Mouse (Mus musculus) CH12.LX (cell line): ENCODE results near the gene Rfc4. TPM values are rescaled to one million over a fixed set of nuclear protein-coding genes. Genes with fewer than 3 reads are reported as not detected.

Experiments used
- DNase-seq: peaks from one replicate; pipeline ENCODE4 v3.0.0-alpha.2; 2013; ENCODE audit errors: extremely low read depth
- H3K27ac ChIP-seq: 2 replicates; pipeline ENCODE4 v1.5.1; 2012; ENCODE audit warnings: low read depth, mild to moderate bottlenecking, control low read depth, moderate library complexity; ENCODE audit not compliant: insufficient read depth
- H3K27me3 ChIP-seq: replicated peaks from 2 replicates; pipeline ENCODE3; 2012; ENCODE audit warnings: inconsistent platforms
- H3K36me3 ChIP-seq, 2 experiments: replicated peaks in 1 of 2; 2 replicates each; pipeline versions ENCODE3 to v1.6.1; 2012; ENCODE audit warnings: inconsistent platforms in 1 of 2, low read length in 1 of 2, mild to moderate bottlenecking in 1 of 2, mixed read lengths in 1 of 2, moderate library complexity in 1 of 2; ENCODE audit not compliant: control insufficient read depth in 1 of 2, insufficient read depth in 1 of 2
- H3K4me1 ChIP-seq, 2 experiments: 2 replicates each; pipeline ENCODE4 v1.6.1; 2012; ENCODE audit warnings: inconsistent platforms in 1 of 2, moderate library complexity in 1 of 2; ENCODE audit not compliant: insufficient read depth in 2 of 2, control insufficient read depth in 1 of 2
- H3K4me2 ChIP-seq: 2 replicates; pipeline ENCODE4 v1.6.1; 2012; ENCODE audit warnings: low read depth, mild to moderate bottlenecking, control low read depth; ENCODE audit not compliant: poor library complexity, insufficient read depth, severe bottlenecking
- H3K4me3 ChIP-seq, 3 experiments: fragments of 150-350 bp in 1 of 3; sonication (generic) in 1 of 3; replicated peaks in 1 of 3; 2 replicates each; pipeline versions ENCODE3 to v1.5.1; 2011 to 2012; ENCODE audit warnings: low read depth in 2 of 3, low read length in 2 of 3, mild to moderate bottlenecking in 2 of 3, moderate library complexity in 2 of 3, control low read depth in 1 of 3, improper control_type of control experiment in 1 of 3, inconsistent platforms in 1 of 3, mixed read lengths in 1 of 3; ENCODE audit not compliant: poor library complexity in 1 of 3
- H3K79me2 ChIP-seq: replicated peaks from 2 replicates; pipeline ENCODE4 v1.6.1; 2012; ENCODE audit warnings: mild to moderate bottlenecking, moderate library complexity; ENCODE audit not compliant: control insufficient read depth, poor library complexity, insufficient read depth, severe bottlenecking; ENCODE audit errors: extremely low read depth
- H3K9ac ChIP-seq: 2 replicates; pipeline ENCODE4 v1.6.1; 2012; ENCODE audit warnings: low read depth, mild to moderate bottlenecking, control low read depth, moderate library complexity; ENCODE audit not compliant: insufficient read depth
- H3K9me3 ChIP-seq: replicated peaks from 2 replicates; pipeline ENCODE3; 2012; ENCODE audit warnings: low read length, inconsistent platforms, mixed read lengths
- CHD1 ChIP-seq: IDR thresholded peaks from 2 replicates; pipeline ENCODE4 v1.6.1; 2012; ENCODE audit warnings: low read depth, low read length, improper control_type of control experiment, inconsistent platforms
- CTCF ChIP-seq, 2 experiments: IDR thresholded peaks in 1 of 2; conservative IDR thresholded peaks in 1 of 2; 2 replicates each; pipeline ENCODE4 v1.5.1; 2011 to 2012; ENCODE audit warnings: low read depth in 2 of 2, low read length in 2 of 2, improper control_type of control experiment in 1 of 2, inconsistent platforms in 1 of 2, mild to moderate bottlenecking in 1 of 2, moderate library complexity in 1 of 2
- E2F4 ChIP-seq: IDR thresholded peaks from 2 replicates; pipeline ENCODE4 v1.6.1; 2011; ENCODE audit warnings: low read depth, low read length, improper control_type of control experiment; ENCODE audit not compliant: insufficient replicate concordance
- ELF1 ChIP-seq: IDR thresholded peaks from 2 replicates; pipeline ENCODE4 v1.6.1; 2014; ENCODE audit warnings: low read depth, mild to moderate bottlenecking, inconsistent platforms, low read length, improper control_type of control experiment
- ETS1 ChIP-seq: conservative IDR thresholded peaks from 2 replicates; pipeline ENCODE4 v1.6.1; 2012; ENCODE audit warnings: low read depth, mild to moderate bottlenecking, inconsistent platforms, low read length, improper control_type of control experiment, moderate library complexity
- GABPA ChIP-seq: IDR thresholded peaks from 2 replicates; pipeline ENCODE4 v1.6.1; 2012; ENCODE audit warnings: low read depth, low read length, improper control_type of control experiment, inconsistent platforms; ENCODE audit not compliant: insufficient replicate concordance
- HCFC1 ChIP-seq: IDR thresholded peaks from 2 replicates; pipeline ENCODE4 v1.6.1; 2012; ENCODE audit warnings: low read depth, mild to moderate bottlenecking, inconsistent platforms, low read length, improper control_type of control experiment
- IRF4 ChIP-seq: IDR thresholded peaks from 2 replicates; pipeline ENCODE4 v1.6.1; 2014; ENCODE audit warnings: low read depth, mild to moderate bottlenecking, inconsistent platforms, low read length, improper control_type of control experiment
- JUN ChIP-seq: IDR thresholded peaks from 2 replicates; pipeline ENCODE4 v1.6.1; 2011; ENCODE audit warnings: low read depth, mild to moderate bottlenecking, low read length, improper control_type of control experiment, moderate library complexity; ENCODE audit not compliant: insufficient read depth
- MAZ ChIP-seq: IDR thresholded peaks from 2 replicates; pipeline ENCODE4 v1.6.1; 2012; ENCODE audit warnings: low read depth, mild to moderate bottlenecking, inconsistent platforms, low read length, improper control_type of control experiment, moderate library complexity
- MXI1 ChIP-seq: IDR thresholded peaks from 2 replicates; pipeline ENCODE4 v1.6.1; 2011; ENCODE audit warnings: mild to moderate bottlenecking, low read depth, low read length, improper control_type of control experiment
- MYC ChIP-seq: IDR thresholded peaks from 2 replicates; pipeline ENCODE4 v1.6.1; 2011; ENCODE audit warnings: low read depth, mild to moderate bottlenecking, improper control_type of control experiment, low read length
- PAX5 ChIP-seq: IDR thresholded peaks from 2 replicates; pipeline ENCODE4 v1.6.1; 2012; ENCODE audit warnings: low read length, inconsistent platforms, mixed read lengths
- POLR2A ChIP-seq: IDR thresholded peaks from 2 replicates; pipeline ENCODE4 v1.6.1; 2011; ENCODE audit warnings: low read depth, mild to moderate bottlenecking, improper control_type of control experiment, low read length
- POLR2AphosphoS2 ChIP-seq: IDR thresholded peaks from 2 replicates; pipeline ENCODE4 v1.6.1; 2011; ENCODE audit warnings: low read depth, low read length, improper control_type of control experiment
- RCOR1 ChIP-seq: conservative IDR thresholded peaks from 2 replicates; pipeline ENCODE4 v1.6.1; 2012; ENCODE audit warnings: low read depth, mild to moderate bottlenecking, inconsistent platforms, low read length, improper control_type of control experiment
- SMC3 ChIP-seq: IDR thresholded peaks from 2 replicates; pipeline ENCODE4 v1.6.1; 2011; ENCODE audit warnings: low read depth, low read length, improper control_type of control experiment
- TBP ChIP-seq: conservative IDR thresholded peaks from 2 replicates; pipeline ENCODE4 v1.6.1; 2011; ENCODE audit warnings: low read depth, low read length, improper control_type of control experiment
- UBTF ChIP-seq: IDR thresholded peaks from 2 replicates; pipeline ENCODE4 v1.6.1; 2012; ENCODE audit warnings: low read depth, mild to moderate bottlenecking, inconsistent platforms, low read length, improper control_type of control experiment, moderate library complexity
- USF1 ChIP-seq: IDR thresholded peaks from 2 replicates; pipeline ENCODE4 v1.6.1; 2014; ENCODE audit warnings: low read depth, mild to moderate bottlenecking, inconsistent platforms, low read length, improper control_type of control experiment
- USF2 ChIP-seq: conservative IDR thresholded peaks from 2 replicates; pipeline ENCODE4 v1.6.1; 2011; ENCODE audit warnings: low read depth, low read length, improper control_type of control experiment
- ZKSCAN1 ChIP-seq: IDR thresholded peaks from 2 replicates; pipeline ENCODE4 v1.6.1; 2012; ENCODE audit warnings: low read depth, inconsistent platforms, low read length, improper control_type of control experiment, borderline replicate concordance
- dilution Hi-C: fragments of 300-500 bp; cut with MboI; formaldehyde crosslinking; loops from 2 replicates; pipeline ENCODE4 v1.14.3; 2020; ENCODE audit warnings: low sequenced_read_pairs; ENCODE audit not compliant: extremely low pct_unique_long_range_greater_than_20kb, extremely low pct_ligation_motif_present
- in situ Hi-C: fragments of 300-500 bp; cut with MboI; formaldehyde crosslinking; loops from 3 replicates; pipeline ENCODE4 v1.14.3; 2019; ENCODE audit warnings: low sequenced_read_pairs, low pct_ligation_motif_present, low pct_unique_long_range_greater_than_20kb, mixed read lengths
- polyA plus RNA-seq: library from polyadenylated mRNA; unstranded; fragments of >175 nt; gene quantifications from 2 replicates; pipeline ENCODE4 v1.2.1, GENCODE M21; 2012; ENCODE audit warnings: low read depth; ENCODE audit not compliant: insufficient read length
- total RNA-seq, 2 experiments: library from RNA; depleted of rRNA; stranded (reverse); fragments of 300-350 nt in 1 of 2; fragments of >200 nt in 1 of 2; gene quantifications; 2 replicates each; pipeline ENCODE4 v1.2.3; 2012 to 2014

Gene Rfc4
- total and polyA plus RNA-seq, 3 experiments: 74.6 to 191 (median 121) TPM

- Histone ChIP-seq H3K9me3 (no peaks in the 10 kb centered on the region), H3K27ac (no peak overlapping the region), H3K79me2 (no peaks in the 10 kb centered on the region), H3K4me3 (no peak overlapping the region), H3K4me2 (no peak overlapping the region), H3K36me3 (no peaks in the 10 kb centered on the region), H3K27me3 (no peaks in the 10 kb centered on the region), H3K9ac (no peak overlapping the region), H3K4me1 (peaks cover 0 to 6% of the 10 kb centered on the region in 2 experiments; a peak in 1 of 4 replicates)
- dilution Hi-C loops: no loop called here
- TF ChIP-seq E2F4 (no peak), RCOR1 (no peak), ELF1 (no peak), USF2 (no peak), TBP (no peak), ETS1 (no peak), ZKSCAN1 (no peak), POLR2A (no peak), CTCF (conservative IDR thresholded peaks at IDR 0.05 in 1 of 2, IDR thresholded peaks at IDR 0.05 in 1 of 2; ENCODE audit: low read depth in 2 of 2, low read length in 2 of 2) (no peak), UBTF (no peak), GABPA (no peak), PAX5 (no peak)
- DNase-seq: no peak
- in situ Hi-C loops: no loop called here
Measured at GRCm38 (mm10) chr16:23157013-23157412, 29.5 kb upstream of the Rfc4 start.

GRCm38 (mm10) chr16:23154261-23154660, 26.7 kb upstream of the Rfc4 start:
- Histone ChIP-seq H3K27me3 (no peaks in the 10 kb centered on the region), H3K4me1 (peaks cover 1 to 27% of the 10 kb centered on the region in 2 experiments; a peak in 3 of 4 replicates), H3K9ac (no peak overlapping the region), H3K4me2 (no peak overlapping the region), H3K79me2 (no peaks in the 10 kb centered on the region), H3K4me3 (no peak overlapping the region), H3K27ac (no peak overlapping the region), H3K9me3 (no peaks in the 10 kb centered on the region), H3K36me3 (no peaks in the 10 kb centered on the region)
- no peak for TF ChIP-seq CHD1
- no peak for TF ChIP-seq E2F4
- no peak for TF ChIP-seq JUN
- TF ChIP-seq IRF4: no peak
- TF ChIP-seq USF1: no peak
- TF ChIP-seq ETS1: no peak
- no peak for TF ChIP-seq POLR2AphosphoS2
- no peak for TF ChIP-seq MYC
- TF ChIP-seq SMC3: no peak
- TF ChIP-seq ZKSCAN1: no peak
- no peak for TF ChIP-seq UBTF
- TF ChIP-seq MAZ: no peak
- no peak for TF ChIP-seq GABPA
- no peak for TF ChIP-seq HCFC1
- TF ChIP-seq MXI1: no peak
- dilution Hi-C loops: no loop called here
- in situ Hi-C loops: loop anchor here (5.0 kb wide), 1 partner anchor 73 kb away; no protein-coding TSS in a partner anchor
- DNase-seq: no peak
